Mouse (Mus musculus): ENCODE data around the gene Rnf223. TPM values are rescaled to one million over a fixed set of nuclear protein-coding genes. Genes with fewer than 3 reads are reported as not detected.

Gene Rnf223
- 1.5 and 2.5 TPM in 2 replicates for polyA plus RNA-seq (2012; rRNA removed)

- DNase-seq (ENCODE audit: extremely low spot score in 1 of 2, low spot score in 1 of 2): no peak
These were observed at the start of gene Rnf223 for GRCm38 (mm10) chr4:156130436-156130835. Gene Rnf223, plus strand, starts transcription at chr4:156130513.

GRCm38 (mm10) chr4:156082621-156083234 is 47.6 kb upstream of the Rnf223 start:
- DNase-seq (ENCODE audit: extremely low spot score in 1 of 2, low spot score in 1 of 2): no peak

- no peak for DNase-seq (ENCODE audit: extremely low spot score in 1 of 2, low spot score in 1 of 2)
These were observed 47.0 kb upstream of the Rnf223 start for GRCm38 (mm10) chr4:156083348-156083747.

- no peak for DNase-seq (ENCODE audit: extremely low spot score in 1 of 2, low spot score in 1 of 2)
These were observed 46.0 kb upstream of the Rnf223 start for GRCm38 (mm10) chr4:156084096-156084879.

- DNase-seq (ENCODE audit: extremely low spot score in 1 of 2, low spot score in 1 of 2): no peak
These were observed 45.1 kb upstream of the Rnf223 start for GRCm38 (mm10) chr4:156085256-156085655.

GRCm38 (mm10) chr4:156087398-156088087 is 42.8 kb upstream of the Rnf223 start:
- DNase-seq (ENCODE audit: extremely low spot score in 1 of 2, low spot score in 1 of 2): no peak

GRCm38 (mm10) chr4:156091236-156091635 is 39.1 kb upstream of the Rnf223 start:
- no peak for DNase-seq (ENCODE audit: extremely low spot score in 1 of 2, low spot score in 1 of 2)

- no peak for DNase-seq (ENCODE audit: extremely low spot score in 1 of 2, low spot score in 1 of 2)
These were observed 37.5 kb upstream of the Rnf223 start for GRCm38 (mm10) chr4:156092765-156093164.

- DNase-seq (ENCODE audit: extremely low spot score in 1 of 2, low spot score in 1 of 2): no peak
These were observed 36.6 kb upstream of the Rnf223 start for GRCm38 (mm10) chr4:156093758-156094157.

GRCm38 (mm10) chr4:156096191-156096590 is 34.1 kb upstream of the Rnf223 start:
- no peak for DNase-seq (ENCODE audit: extremely low spot score in 1 of 2, low spot score in 1 of 2)

- DNase-seq (ENCODE audit: extremely low spot score in 1 of 2, low spot score in 1 of 2): no peak
These were observed 32.4 kb upstream of the Rnf223 start for GRCm38 (mm10) chr4:156097770-156098366.

GRCm38 (mm10) chr4:156099427-156099826 is 30.9 kb upstream of the Rnf223 start:
- no peak for DNase-seq (ENCODE audit: extremely low spot score in 1 of 2, low spot score in 1 of 2)

GRCm38 (mm10) chr4:156100501-156100900 is 29.8 kb upstream of the Rnf223 start:
- no peak for DNase-seq (ENCODE audit: extremely low spot score in 1 of 2, low spot score in 1 of 2)

- no peak for DNase-seq (ENCODE audit: extremely low spot score in 1 of 2, low spot score in 1 of 2)
These were observed 28.8 kb upstream of the Rnf223 start for GRCm38 (mm10) chr4:156101481-156101903.

GRCm38 (mm10) chr4:156103342-156103741 is 27.0 kb upstream of the Rnf223 start:
- no peak for DNase-seq (ENCODE audit: extremely low spot score in 1 of 2, low spot score in 1 of 2)

GRCm38 (mm10) chr4:156108606-156109546 is 21.4 kb upstream of the Rnf223 start:
- peak; percentile 7 to 37 for DNase-seq (ENCODE audit: extremely low spot score in 1 of 2, low spot score in 1 of 2)

GRCm38 (mm10) chr4:156109570-156110331 is 20.6 kb upstream of the Rnf223 start, which contains the start of gene 9430015G10Rik:
Gene 9430015G10Rik, plus strand, starts transcription at chr4:156109982.
- peak; percentile 97 to 99 for DNase-seq (ENCODE audit: extremely low spot score in 1 of 2, low spot score in 1 of 2)

GRCm38 (mm10) chr4:156124077-156124476 is 6.2 kb upstream of the Rnf223 start:
- no peak for DNase-seq (ENCODE audit: extremely low spot score in 1 of 2, low spot score in 1 of 2)

GRCm38 (mm10) chr4:156125393-156125792 is 4.9 kb upstream of the Rnf223 start:
- no peak for DNase-seq (ENCODE audit: extremely low spot score in 1 of 2, low spot score in 1 of 2)

All from frontal cortex, adult 2 months (tissue).